Mouse (Mus musculus) gastrocnemius, adult 18-20 months (tissue): ENCODE data around the gene Rce1. TPM values are rescaled to one million over a fixed set of nuclear protein-coding genes. Genes with fewer than 3 reads are reported as not detected.
A peak's percentile ranks its signal among the peaks of the same experiment; 100 is the strongest.
"Not testable (repeated sequence)": the region's sequence is repeated elsewhere in the genome, so short reads cannot be mapped to it uniquely, and the experiment has no call there.

Experiments used
- DNase-seq: peaks from one replicate; pipeline ENCODE4 v3.0.0; 2021; ENCODE audit warnings: low spot score
- total RNA-seq, 2 experiments: library from RNA; stranded (reverse); gene quantifications; 2 replicates each; pipeline ENCODE4 v1.2.3; 2021

Rce1 gene
- total RNA-seq, 2 experiments from 2014 or later = 4.3 to 4.5 TPM

DNA sequence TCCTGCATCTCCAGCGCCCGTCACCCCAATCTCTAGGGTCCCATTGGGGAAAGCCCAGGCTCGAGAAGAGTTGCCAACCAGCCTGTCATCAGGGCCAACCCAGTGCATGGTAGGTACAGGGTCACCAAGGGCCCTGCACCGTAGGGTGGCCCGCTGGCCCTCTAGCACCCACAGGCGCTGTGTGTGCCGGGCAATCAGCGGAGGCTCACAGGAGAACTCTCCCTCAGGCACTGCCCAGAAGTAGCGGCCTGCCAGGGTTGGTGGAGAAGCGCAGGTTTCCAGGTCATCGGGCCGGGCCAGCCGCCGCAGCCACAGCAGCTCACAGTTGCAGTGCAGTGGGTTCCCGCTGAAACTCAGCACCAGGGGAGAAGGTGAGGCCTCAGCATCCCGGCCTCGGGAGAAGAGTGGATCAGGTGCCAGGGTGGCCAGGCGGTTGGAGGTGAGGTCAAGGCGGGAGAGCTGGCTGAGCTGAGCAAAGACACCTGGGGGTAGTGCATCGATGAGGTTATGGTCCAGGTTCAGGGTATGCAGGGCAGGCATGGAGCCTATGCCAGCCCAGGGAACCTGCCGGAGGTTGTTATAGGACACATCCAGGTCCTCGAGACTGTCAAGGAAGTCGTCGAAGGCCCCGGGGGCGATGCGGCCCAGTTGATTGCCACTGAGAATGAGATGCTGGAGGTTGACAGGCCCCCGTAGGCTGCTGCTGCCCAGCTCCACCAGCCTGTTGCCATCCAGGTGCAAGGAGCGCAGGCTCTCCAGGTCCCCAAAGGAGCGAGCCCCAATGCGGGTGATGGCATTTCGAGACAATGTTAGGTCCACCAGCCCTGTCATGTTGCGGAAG is 11.8 kb downstream of the Rce1 start:
- DNase-seq = no peak

DNA sequence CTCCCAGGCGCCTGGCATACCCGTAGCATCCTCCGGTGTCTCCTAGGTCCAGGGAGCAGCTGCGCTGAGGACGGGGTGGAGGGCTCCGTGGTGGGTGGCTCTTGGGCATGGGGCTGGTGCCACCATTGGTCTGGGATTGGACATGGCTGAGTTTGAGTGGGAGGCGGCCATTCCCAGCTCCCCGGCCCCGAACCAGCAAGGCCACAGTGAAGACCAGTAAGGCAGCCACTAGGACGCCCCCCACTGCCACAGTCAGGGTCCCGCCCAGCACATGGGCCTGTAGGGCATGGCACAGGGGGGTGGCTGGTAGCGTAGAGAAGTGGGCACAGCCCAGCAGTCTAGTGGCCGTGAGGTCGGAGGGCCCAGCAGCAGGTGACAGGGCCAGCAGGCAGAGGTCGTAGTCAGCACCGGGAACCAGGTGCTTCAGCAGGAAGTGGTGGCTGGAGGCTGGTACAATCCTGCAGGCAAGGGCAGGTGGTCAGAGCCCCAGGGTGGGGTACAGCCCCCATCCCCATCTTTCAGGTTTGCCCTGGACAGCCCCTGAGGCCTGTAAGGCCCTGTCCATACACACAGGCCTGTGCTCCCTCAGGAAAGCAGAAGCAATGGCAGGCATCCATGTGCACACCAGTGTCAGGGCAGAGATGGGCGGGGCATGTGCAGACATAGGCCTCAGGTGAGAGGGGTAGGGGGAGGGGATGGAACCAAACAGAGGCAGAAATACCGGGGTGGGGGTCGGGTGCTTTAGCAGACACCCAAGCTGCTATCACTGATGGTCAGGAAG is 13.1 kb downstream of the Rce1 start:
- DNase-seq = no peak

DNA sequence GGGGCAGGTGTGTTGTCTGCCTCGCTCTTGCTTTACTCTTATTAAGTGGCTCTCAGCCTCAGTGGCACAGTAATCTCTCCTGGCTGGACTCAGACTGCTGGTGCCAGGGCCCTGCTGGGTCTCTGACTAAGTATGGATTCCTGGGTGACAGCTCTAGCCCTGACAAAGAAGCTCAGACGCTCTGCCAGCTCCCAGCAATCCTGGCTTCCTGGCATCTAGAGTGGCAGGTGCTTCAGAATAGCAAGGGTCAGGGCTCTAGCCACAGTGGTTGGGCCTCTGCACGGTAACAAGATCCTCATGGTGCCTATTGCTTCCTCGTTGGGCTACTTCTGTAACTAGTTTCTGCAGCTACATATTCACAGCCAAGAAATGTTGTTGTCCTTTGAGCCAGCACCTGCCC is 15.3 kb downstream of the Rce1 start:
- peak; percentile 71 for DNase-seq

DNA sequence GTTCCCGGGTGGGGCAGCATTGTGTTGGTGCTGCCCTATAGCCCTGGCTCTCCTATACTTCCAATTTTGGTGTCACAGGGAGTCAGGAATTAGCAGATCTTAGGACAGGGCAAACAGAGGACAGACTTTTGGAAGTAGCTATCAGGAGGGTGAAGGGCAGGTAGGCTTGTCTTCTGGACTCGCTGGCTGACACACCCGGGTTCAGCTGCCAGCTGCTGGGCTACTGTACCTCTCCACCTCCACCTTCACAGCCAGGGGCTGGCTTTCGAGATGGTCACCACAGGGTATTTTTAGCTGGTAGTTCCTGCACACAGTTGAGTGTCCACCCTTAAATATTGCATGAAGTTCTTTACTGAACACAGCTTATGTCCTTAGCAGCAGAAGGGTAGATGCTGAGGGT is 16.9 kb downstream of the Rce1 start:
- no peak for DNase-seq

DNA sequence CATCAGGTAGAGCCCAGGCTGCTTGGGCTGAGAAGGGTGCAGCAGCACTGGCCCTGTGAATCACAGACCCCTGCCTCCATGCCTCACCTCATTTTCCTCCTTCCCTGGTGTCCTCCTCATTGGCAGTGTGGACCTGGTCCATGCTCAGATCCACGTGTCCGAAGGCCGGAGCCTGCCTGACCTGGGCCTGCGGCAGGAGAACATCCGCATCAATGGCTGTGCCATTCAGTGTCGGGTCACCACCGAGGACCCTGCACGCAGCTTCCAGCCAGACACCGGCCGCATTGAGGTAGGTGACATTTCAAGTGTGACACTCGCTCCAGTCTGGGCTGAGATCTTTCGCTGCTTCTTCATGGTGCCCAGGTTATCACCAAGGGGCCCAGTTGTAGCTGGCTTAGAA is 18.0 kb downstream of the Rce1 start:
- DNase-seq = no peak

DNA sequence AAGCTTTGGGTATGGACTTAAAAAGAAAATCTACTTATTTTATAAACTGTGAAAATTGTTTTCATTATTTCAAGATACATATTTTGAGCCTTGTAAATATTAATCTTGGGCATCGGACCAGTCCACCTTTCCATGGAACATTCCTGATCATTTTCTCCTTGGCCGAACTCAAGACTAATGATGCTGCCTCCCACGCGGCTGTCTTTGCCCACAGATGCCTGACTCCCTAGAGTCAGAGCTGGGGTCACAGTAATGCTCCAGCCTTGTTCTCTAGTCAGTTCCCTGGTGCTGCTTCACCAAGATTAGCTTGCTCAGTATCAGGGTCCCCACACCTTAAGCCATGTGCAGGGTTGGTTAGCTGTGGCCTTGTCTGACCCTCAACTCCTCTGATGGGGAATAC is 19.8 kb downstream of the Rce1 start:
- no peak for DNase-seq

DNA sequence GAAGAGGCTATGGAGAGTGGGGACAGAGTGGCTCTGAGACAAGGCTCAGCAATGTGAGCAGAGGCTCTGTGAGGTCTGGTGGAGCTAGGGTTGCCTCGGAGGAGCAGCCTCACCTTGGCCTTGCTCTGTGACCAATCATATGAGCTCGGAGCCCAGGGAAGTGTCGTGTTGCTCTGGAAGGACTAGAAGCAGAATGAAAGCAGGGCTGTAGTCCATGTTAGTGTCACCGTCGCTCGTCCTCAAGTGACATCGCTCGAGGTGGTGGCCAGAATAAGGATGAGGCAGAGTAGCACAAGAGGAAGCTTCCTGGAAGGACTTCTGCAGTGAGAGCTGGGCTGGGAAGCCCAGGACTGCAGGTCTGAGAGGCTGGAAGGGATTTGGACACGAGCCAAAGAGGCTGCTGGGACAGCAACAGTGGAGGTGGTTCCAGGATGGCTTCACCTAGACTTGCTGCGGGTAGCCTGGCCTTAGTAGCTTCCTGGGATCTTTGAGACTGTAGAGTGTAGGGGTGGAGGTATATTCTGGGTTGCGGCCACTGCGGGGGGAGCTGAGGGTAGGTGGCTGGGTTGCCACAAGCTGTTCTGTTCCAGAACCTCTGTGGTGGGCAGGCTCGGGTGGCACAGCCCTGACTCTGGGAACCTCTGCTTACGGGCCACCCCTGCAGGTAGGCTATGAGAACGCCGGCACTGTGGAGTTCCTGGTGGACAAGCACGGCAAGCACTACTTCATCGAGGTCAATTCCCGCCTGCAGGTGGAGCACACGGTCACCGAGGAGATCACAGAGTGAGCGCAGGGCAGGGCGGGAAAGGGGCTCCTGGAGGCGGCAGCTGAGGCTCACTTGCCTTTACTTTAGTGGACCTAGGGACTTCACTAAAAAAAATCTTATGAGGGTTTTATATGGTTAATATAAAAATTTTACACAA is 21.4 kb downstream of the Rce1 start:
- DNase-seq = no peak

DNA sequence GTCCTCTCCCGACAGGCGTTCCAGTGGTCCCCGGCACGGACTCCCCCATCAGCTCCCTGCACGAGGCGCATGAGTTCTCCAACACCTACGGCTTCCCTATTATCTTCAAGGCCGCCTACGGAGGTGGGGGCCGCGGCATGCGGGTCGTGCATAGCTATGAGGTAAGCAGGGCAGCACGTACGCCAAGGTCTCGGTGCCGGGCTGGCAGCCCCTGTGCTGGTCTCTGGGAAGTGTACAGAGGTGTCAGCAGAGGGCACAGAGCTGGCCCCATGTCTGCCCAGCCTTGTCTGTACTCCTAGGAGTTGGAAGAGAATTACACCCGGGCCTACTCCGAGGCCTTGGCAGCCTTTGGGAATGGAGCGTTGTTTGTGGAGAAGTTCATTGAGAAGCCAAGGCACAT is 23.0 kb downstream of the Rce1 start:
- no peak for DNase-seq

DNA sequence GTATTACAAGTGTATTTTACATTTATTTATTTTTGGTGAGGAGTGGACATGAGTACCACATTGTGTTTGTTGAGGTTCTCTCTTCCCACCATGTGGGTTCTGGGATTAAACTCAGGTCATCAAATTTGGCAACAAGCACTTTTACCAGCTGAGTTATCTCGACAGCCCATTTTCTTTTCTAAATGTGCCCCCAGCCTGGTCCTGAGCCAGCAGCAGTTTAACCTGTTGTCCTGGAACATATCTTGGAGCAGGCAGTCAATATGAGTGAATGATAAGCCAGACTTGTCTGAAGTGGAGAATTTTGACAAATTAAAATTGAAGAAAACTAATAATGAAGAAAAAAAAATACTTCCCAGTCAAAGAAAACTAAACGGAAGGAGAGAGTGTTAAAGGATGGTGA is 29.4 kb downstream of the Rce1 start:
- DNase-seq = no peak

DNA sequence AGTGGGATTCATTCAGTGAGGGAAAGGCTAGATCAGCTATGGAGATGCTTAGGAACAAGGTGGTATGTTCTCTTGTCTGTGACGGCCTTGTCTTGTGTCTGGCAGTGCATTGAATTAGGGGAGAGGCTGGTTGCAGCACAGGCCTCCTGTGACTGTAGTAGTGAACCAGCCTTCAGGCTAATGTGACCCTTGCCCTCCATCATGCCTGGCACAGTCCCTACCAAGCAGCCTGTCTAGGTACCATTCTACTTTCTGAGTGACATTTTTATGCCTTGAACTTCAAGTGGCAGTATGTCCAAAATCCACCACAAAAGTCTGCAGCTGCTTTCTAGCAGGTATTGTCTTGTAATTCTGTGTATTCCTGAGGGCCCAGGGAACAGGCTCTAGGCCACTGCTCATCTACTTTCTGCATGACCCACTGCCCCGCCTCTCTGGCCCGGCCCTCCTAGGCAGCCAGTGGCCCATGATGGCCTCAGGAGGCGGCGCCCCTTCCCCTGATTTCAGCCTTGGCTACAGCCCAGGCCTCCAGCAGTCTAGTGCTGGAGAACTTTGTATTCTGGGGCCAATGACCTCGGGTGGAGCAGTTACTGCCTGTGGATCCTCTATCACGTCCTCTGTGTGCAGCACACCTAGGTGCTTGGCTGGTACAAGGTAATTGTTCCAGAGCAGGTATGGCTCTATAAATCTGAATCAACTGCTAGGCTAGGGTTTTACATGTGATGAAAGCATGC is 31.5 kb downstream of the Rce1 start:
- DNase-seq = no peak

DNA sequence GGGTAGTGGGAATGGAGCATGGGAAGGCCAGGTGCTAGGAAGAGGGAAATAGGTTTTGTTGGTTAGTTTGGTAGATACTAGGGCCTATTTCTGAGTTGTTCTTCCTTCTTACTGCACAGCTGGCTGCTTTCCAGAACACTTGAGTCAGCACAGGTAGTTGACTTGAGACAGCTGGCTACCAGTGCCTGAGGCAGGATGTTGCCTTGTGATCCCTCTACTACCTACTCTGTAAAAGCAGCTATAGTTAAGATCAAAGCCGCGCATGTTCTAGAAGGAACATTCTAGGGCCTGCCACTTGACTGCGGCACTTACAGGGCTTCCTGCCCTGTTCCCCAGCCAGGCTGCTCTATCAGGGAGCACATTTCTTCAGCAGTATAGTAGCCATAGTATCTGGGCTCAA is 35.4 kb downstream of the Rce1 start:
- no peak for DNase-seq

DNA sequence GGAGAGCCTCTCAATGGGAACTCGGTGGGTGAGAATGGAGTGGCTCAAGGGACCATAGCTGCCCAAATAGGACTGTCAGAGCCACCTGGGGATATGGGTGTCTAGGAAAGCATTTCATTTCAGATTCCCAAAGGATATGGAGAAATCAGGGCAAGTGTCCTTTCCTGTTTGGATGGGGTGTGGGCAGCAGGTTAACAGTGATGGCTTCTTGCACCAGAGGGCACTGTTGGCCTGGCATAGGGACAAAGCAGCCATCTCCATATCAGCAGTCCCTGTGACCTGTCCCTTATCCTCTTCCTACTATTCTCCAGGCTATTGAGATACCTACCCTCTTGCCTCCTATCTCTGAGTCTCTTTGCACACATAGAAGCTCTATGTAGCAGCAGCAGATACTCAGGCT is 36.4 kb downstream of the Rce1 start:
- no peak for DNase-seq

DNA sequence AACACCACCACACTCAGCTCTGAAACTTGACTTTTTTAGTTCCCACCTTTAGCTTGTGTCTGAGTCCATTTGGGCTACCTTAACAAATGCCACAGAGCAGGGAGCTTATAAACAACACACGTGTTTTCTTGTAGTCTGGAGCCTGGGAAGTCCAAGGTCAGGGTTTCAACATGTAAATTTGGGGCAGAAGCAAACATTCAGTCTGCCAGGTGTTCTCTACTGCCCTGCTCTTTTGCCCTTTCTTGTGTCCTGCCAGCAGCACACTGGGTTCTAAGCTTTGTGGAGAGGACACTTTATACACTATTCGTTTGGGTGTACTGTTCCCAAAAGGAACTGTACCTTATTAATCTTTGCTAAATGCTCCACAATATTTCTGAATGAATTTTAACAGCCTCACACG is 37.0 kb downstream of the Rce1 start:
- DNase-seq = no peak

DNA sequence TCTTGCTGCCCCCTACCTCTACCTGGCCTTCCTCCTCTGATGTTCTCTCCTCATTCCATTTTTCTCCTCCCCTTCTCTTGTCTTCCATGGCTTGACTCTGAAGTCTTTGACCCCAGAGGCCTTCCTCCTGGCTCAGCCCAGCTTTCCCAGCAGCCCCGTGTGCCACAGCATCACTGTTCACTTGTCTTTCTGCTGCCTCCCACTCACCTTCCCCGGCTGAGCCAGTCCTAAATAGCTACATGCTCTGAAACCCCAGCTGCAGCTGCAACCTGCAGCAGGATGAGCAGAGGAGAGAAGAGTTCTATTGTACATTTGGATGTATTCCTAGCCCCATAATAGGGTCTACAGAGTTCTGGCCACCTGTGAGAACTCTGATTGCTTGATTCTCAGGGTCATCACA is 38.0 kb downstream of the Rce1 start:
- no peak for DNase-seq

DNA sequence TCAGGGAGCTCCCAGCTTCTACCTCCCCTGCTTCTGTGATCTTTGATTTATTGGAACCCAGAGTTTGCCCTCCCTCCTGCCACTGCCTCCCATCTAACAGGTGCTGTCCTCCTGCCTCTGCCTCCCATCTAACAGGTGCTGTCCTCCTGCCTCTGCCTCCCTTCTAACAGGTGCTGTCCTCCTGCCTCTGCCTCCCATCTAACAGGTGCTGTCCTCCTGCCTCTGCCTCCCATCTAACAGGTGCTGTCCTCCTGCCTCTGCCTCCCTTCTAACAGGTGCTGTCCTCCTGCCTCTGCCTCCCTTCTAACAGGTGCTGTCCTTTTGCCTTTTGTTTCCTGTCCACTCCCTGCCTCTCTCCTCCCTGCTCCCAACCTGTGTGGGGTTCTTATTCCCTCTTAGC is 38.7 kb downstream of the Rce1 start:
- DNase-seq = not testable (repeated sequence)

DNA sequence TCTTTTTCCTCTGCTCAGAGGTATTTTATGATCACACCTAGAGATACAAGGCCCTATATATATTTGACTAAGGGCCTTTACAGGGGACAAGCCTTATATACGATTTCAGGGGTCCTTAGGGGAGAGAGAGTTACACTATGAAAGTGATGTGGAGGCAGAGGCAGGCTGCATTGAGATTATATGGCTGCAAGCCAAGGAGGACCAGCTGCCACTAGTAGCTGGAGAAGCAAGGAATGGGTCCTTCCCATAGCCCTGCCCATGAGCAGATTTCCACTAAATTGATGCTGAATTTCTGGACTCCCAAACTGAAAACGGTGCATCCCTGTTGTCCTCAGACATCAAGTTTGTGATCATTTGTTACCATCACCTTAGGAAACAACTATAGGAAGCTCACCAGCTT is 41.6 kb downstream of the Rce1 start:
- DNase-seq = no peak

DNA sequence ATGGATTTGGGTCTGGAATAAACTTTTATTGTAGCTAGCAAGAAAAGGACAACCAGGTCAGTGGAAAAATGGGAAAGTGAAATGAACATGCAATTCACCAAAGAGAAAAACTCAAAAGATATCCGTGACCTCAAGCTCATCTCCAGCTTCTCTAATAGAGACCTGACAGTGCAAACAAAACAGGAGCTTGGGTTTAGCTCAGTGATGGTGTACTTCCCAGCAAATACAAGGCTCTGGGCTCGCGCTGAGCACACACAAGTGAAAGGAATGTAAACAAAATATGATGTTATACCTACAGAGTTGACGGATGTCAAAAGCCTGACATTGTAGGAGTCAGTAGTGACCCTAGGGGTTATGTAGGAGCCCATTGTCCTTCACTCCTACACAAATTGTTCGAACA is 46.1 kb downstream of the Rce1 start:
- DNase-seq = no peak

DNA sequence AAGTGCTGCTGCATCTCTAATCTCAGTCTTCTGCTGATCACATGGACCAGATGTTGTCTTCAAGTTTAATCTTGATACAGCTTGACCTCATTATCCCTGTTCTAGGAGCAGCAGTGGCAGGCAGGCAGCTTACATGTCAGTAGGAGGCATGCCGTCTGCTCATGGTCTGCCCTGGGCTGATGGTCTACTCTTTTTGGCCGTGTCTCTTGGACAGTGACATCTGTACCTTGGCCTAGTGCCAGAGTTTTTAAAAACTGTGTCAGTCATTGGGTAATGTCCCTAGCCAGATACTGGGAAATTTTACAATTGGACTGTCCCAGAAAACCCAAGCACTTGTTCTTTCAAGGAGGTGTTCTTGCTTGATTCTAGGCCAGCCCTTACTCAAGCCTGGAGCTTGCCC is 46.6 kb downstream of the Rce1 start:
- peak; percentile 64 for DNase-seq

DNA sequence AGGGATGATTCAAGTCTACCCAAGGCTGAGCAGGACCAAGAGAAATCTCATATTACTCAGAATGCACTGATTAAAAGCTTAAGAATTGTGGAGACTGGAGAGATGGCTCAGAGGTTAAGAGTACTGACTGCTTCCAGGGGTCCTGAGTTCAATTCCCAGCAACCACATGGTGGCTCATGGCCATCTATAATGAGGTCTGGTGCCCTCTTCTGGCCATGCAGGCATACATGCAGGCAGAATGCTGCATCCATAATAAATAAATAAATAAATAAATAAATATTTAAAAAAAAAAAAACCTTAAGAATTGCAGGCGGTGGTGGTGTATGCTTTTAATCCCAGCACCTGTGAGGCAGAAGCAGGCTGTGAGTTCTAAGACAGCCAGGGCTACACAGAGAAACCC is 52.2 kb downstream of the Rce1 start:
- DNase-seq = no peak
